Comparison of ENCODE assay signal across 25 mouse cellular contexts in the genomic region with DNA sequence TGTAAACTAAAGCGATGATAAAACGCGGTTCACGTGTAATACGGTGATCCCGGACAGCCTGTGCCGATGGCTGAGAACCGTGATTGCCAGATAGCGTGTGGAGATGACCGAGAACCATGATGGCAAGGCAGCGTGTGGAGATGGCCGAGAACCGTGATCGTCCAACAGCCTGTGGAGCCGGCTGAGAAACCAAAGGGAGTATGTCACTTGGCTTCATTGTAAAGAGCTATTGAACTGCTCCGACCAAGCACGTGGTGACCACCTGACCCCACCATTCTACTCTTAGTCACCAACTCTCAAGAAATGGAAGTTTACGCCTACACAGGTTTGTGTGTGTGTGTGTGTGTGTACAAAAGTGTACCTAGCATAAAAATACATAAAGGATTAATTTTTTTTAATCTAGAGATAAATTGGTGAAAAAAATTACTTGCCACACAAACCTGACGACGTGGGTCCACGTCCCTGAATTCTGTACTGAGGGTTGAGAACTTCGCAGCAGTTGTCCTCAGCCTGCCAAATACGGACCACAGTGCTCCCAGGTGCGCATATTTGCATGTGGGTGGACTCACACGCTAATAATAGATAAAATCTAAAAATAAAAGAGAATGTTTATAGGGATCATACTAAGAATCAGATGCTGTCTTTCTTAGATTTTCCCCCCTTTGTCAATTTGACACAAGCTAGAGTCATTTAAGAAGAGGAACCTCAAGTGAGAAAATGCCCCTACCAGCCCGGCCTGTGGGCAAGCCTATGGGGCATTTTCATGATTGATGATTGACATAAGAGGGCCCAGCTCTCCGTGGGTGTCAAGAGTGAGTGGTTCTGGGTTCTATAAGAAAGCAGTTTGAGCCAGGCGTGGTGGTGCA.
"Had no signal": no experiment of that assay in that cellular context is flagged by ENCODE, and none has a peak within 500 bp of the region (broad histone marks: within the 10 kb centered on the region; RNA-seq: fewer than 3 reads in every experiment).

No protein-coding gene starts in this region.

- H3K9ac ChIP-seq: heart, embryonic 13.5 days; heart, embryonic 15.5 days; hindbrain, embryonic 13.5 days; hindbrain, embryonic 15.5 days; kidney, embryonic 15.5 days; limb, embryonic 13.5 days; limb, embryonic 15.5 days; liver, embryonic 12.5 days had no signal

- H3K4me3 ChIP-seq: heart, adult 2 months; heart, embryonic 13.5 days; heart, embryonic 15.5 days; hindbrain, embryonic 13.5 days; hindbrain, embryonic 15.5 days; kidney, embryonic 15.5 days; layer of hippocampus, adult 2 months; left cerebral cortex, adult 2 months; limb, embryonic 13.5 days; limb, embryonic 15.5 days; liver, embryonic 12.5 days had no signal

- H3K9me3 ChIP-seq: heart, embryonic 13.5 days; heart, embryonic 15.5 days; hindbrain, embryonic 13.5 days; hindbrain, embryonic 15.5 days; kidney, embryonic 15.5 days; limb, embryonic 13.5 days; limb, embryonic 15.5 days; liver, embryonic 12.5 days had no signal

- H3K4me2 ChIP-seq: heart, embryonic 11.5 days; heart, embryonic 13.5 days; heart, embryonic 15.5 days; hindbrain, embryonic 13.5 days; hindbrain, embryonic 15.5 days; kidney, embryonic 15.5 days; limb, embryonic 13.5 days; limb, embryonic 15.5 days; liver, embryonic 12.5 days had no signal

- H3K36me3 ChIP-seq: heart, embryonic 13.5 days; heart, embryonic 15.5 days; hindbrain, embryonic 13.5 days; hindbrain, embryonic 15.5 days; kidney, embryonic 15.5 days; limb, embryonic 13.5 days; limb, embryonic 15.5 days; liver, embryonic 12.5 days had no signal

- H3K4me1 ChIP-seq: hindbrain, embryonic 13.5 days; hindbrain, embryonic 15.5 days; limb, embryonic 13.5 days; limb, embryonic 15.5 days had no signal

- DNase-seq: gastrocnemius, postnatal 14 days; gastrocnemius, postnatal 36 days; heart, adult 2 months; heart, postnatal 14 days; heart, postnatal 36 days; kidney, adult 11 months; kidney, adult 2 months; kidney, adult 9 months; kidney, postnatal 10 days; kidney, postnatal 25 days; kidney, postnatal 4 days; left cerebral cortex, postnatal 4 days had no signal

- ATAC-seq: hindbrain, postnatal 0 days; intestine, embryonic 16.5 days; liver, embryonic 12.5 days had no signal

- H3K27me3 ChIP-seq: heart, embryonic 13.5 days; heart, embryonic 15.5 days; hindbrain, embryonic 13.5 days; hindbrain, embryonic 15.5 days; kidney, embryonic 15.5 days; limb, embryonic 13.5 days; limb, embryonic 15.5 days; liver, embryonic 12.5 days had no signal

- H3K27ac ChIP-seq: heart, adult 2 months; heart, embryonic 13.5 days; heart, embryonic 15.5 days; hindbrain, embryonic 13.5 days; hindbrain, embryonic 15.5 days; hindbrain, postnatal 0 days; kidney, embryonic 15.5 days; layer of hippocampus, adult 2 months; left cerebral cortex, adult 2 months; limb, embryonic 13.5 days; limb, embryonic 15.5 days; liver, embryonic 12.5 days had no signal
